Mouse (Mus musculus): ENCODE measurements around the gene Aip.

Aip gene

DNA sequence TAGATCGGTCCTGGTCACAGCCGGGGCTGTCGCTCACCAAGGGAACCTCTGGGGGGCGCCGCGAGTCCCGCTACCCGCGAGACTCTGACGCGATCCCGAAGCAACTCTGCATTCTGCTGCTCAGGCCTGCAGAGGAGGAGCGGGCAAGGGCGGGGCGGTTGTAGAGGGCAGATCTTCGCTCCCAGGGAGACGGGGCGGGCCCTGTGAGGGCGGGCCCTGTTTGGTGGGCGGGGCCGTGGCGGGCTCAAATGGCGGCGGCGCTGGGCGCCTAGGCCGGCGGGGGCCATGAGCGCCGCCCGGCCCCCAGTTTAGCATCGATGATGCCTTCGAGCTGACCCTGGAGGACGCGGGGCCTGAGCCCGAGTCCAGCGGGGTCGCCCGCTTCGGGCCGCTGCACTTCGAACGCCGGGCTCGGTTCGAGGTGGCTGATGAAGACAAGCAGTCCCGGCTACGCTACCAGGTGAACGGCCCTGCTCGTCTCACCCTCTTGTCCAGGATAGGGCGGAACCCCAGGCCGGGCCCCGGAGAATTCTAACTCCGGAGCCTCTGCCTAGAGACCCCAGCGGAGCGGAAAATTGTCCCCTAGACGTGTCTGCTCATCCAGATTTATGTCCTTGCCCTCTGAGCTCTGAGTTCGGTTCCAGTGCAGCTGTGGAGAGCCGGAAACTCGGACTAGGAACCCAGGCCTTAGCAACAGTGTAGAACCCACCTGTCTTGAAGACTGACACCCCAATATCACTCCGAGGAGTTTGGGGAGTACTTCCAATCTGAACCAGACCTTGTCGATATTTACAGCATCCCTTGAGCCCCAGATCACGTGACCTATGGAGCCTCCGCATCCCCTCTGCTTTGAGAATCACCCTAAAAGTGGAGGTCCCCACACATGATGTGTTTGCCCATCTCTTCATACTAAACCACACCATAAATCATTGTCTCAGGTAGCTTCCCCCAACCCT is at the start of gene Aip:
Aip (minus strand) TSS at position 118 of the 956 bp plus-strand sequence.
- DNase-seq (ENCODE audit: low read depth, low spot score), result peak; percentile 92

DNA sequence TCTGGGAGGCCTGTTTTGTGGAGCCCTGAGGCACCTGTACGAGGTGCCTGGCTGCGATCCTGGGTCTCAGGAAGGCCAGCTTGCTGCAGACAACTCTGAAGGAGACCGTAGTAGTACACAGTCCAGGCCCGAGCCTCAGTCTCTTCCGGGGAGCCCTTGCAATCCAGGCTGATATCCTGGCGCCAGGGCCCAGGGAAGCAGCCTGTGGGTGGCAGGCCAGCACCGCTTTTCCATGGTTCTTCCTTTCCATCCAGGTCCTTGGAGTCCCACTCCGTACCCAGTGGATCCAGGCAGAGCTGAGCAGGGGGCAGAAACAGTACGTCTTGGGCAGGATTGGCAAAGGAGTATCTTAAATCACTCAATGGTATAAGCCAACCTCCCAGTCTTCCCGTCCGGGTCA is 47.3 kb upstream of the Aip start:
- DNase-seq (ENCODE audit: low read depth, low spot score), result no peak

DNA sequence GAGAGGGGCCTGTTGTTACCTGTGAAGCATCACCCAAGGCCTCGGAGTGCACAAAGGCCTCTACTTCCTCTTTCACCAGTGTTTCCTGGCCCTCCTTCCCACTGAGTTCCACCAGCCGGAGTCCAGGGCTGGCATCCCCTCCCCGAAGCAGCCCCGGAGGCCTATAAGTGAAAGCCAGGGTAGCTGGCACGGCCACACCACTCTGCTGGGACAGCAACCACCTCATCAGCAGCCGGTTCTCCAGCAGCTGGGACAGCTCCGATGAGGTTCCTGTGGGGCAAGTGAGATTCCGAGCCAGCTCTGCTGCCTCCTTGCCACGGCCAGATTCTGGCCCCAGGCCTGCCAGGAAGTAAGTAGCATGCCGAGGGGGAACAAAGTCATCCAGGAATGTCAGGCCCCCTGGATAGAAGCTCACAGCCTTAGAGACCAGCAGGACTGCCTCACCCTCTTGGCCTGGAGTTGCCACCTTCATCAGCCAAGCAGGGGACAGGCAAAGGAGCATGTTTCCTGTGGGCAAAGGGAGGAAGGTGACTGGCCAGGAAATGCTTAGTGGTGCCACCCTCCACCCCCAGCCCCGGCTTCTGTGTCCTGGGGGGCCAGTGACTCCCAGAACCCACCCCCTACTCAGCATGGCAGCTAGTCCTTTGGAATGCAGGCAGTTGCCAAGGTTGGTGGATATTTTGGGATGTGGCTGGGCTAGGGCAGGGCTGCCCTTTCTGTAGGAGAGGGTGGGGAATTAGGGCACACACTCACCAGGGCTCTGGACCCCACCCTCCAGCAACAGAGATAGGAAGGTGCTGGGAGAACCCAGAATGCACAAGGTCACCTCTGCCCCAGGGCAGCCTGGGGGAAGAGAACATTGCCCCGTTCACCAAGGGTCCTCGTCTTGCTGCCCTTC is 46.0 kb upstream of the Aip start:
- no peak for DNase-seq (ENCODE audit: low read depth, low spot score)

DNA sequence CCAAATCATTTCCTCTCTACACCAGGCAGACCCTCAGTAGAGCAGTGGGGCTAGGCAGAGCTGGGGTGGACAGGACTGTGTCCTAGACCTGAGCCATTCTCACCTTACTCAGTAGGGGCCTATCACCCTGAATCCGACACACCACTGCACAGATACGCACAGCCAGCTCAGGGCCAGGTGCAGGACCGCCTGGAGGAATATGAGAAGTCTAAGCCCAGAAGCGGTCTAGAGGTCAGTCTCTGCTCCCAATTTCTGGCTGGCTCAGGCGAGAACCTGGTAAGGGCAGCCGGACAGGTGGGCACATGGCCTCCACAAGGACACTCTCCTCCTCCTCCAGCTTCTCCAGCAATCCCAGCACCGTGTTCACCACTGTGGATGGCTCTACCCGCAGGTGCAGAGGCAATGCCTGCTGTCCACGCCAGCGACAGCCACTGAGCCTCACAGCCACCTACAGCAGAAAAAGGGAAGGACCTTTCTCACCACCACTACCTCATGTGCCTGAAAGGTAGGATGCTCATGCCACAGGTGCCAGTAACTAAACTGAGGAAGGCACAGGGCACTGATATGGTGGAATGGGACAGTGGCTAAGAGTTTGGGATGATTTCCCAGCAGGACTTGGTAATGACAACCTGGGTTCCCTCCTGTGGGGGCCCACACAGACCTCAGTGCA is 45.2 kb upstream of the Aip start:
- no peak for DNase-seq (ENCODE audit: low read depth, low spot score)

DNA sequence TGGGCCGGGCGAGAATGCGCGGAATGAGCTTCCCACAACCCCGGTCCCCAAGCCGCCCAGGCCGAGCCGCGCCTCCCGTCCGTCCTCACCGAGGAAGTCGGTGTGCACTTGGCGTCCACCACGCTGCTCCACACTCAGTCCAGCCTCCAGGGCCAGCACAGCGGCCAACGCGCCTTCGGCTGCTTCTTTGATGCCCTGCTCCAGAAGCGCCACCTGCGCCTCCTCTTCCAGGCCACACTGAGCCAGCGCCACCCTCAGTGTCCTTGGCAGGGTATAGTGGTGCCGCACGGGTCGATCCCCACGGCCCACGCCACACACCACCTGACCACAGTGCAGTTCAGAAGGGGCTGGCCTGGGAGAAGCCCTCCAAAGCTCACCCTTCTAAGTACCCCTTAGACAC is 44.2 kb upstream of the Aip start:
- no peak for DNase-seq (ENCODE audit: low read depth, low spot score)

DNA sequence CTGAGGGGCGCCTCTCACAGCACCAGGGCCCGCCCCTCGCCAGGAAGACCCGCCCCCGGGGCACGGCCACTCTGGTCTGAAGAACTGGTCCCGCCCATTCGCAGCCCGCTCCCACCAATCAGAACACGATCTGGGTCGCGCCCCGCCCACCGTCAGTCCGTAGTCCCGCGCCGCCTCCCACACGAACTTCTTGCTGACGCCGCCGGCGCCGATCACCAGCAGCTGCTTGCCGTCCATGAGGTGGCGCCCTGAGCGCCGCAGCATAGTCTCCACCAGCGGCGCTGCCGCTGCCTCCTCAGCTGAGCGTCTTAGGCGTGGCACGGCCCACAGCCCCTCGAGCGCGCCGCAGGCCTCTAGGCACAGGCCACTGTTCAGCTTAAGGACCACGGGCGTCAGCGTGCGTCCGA is 43.7 kb upstream of the Aip start:
- DNase-seq (ENCODE audit: low read depth, low spot score), result peak; percentile 95

DNA sequence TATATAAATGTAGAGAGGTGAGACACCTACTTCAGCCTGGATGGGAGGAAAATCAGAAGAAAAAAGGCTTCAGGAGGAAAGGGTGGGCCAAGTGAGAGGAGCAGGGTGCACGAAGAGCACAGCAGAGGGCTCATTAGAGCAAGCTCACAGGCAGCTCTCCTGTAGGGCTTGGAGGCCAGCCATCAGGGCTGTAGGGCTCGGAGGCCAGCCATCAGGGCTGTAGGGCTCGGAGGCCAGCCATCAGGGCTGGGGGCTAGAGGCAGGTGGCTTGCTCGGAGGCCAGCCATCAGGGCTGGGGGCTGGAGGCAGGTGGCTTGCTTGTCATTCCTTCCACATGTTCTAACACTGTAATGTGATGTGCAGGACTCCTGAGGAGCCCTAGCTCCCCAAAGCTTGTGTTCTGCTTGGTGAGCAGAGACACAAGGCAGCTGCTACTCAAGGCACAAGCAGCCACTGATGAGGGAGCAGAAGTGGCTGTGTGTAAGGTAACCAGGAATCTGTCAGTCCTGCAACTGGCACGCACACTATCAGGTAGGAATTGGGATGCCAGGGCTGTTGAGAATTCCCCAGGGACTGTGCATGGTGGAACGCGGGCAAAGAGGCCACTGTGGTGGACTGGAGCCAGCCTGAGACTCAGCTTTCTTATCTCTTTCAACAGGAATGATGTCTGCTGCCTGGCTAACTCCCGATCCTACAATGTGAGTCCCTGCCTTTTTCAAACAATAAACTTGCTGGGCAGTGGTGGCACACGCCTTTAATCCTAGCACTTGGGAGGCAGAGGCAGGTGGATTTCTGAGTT is 41.2 kb upstream of the Aip start:
- DNase-seq (ENCODE audit: low read depth, low spot score), result no peak

DNA sequence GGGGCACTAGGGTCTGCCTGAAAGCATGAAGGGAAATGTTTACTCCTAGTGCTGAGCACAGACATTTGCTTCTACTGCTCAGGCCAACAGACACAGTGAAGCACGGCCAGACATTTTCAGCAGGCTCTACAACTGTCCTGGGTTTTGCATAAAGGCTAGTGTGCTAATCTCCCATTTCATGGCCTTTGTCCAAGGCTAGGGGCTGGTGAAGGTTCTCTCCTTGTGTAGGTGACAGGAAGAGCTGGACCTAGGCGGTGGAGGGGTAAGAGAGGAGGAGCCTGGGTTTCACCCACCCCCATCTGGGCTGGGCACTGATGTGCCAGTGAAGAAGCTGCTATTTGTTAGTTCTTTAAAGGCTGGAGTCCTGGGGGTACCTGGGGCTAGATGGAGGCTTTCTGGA is 39.1 kb upstream of the Aip start:
- DNase-seq (ENCODE audit: low read depth, low spot score), result no peak

DNA sequence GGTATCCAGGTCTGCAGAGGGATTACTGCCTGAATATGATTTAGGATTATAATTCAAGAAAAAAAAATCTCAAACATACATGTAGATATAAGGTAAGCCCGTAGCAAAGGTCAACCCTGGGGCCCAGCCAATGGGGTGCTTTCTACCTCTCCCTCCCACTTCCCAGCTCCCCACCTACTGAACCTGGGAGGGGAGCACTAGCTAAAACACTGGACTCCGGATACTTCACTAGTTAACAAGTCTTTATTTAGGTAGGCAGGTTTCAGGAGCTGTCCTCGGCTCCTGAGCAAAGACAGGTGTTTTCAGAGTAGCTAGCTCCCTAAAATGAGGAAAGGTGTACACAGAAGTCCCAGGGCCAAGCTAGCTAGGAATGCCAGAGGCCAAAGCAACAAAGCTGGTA is 38.4 kb upstream of the Aip start:
- no peak for DNase-seq (ENCODE audit: low read depth, low spot score)

DNA sequence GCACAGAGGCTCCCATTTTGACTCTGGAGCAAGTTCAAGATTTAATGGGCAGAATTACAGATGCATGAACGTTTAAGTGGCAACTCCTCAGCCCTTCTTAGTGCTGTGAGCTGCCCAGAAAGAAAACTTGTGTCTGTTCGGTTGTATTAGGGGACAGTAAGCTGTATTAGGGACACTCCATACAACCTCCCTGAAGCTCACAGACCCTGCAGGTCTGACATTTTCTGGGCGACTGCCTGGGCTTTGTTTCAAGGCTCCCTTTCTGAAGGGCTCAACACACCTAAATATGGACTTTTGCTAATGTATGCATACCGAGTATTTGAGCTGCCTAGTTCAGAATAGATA is 37.9 kb upstream of the Aip start:
- DNase-seq (ENCODE audit: low read depth, low spot score), result no peak

DNA sequence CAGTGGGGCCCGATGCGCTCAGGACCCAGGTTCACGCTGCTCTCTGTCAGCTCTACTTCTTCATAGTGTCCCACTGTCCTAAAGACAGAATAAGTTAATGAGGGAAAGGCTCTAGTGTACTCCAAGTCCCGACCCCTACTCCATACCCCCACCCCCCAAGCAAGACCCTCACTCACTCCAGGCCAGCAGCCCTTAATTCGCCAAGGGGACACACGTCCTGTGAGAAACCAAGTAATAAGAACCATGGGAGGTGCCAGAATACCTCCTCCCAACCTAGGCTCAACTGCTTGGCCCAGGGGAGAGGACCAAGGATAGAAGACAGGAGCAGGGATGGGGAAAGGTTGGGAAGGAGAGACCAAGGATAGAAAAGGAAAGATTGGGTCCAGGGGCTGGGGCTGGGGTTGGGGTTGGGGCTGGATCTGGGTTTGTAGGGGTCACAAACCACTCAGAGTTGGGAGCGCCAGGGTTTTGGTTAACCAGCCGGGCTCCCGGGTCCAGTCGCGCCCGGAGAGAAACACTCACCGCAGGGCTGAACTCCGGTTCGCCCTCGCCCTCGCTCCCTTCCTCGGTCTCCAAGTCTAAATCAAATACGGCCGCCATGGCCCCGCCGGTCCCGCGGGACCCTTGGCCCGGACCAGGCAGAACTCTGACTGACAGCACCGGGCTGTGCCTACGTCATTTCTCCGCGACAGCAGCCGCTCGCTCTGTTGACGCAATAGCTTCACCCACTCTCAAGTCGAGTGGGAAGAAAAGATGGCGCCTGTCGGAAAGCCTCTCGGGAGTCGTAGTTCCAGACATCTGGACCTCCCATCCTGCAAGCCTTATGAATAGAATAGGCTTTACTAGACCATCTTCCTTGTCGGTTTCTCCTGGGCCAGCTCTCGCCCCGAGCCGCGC is 37.2 kb upstream of the Aip start, which contains the start of gene Rps6kb2:
Rps6kb2 (minus strand) TSS at position 709 of the 897 bp plus-strand sequence.
- DNase-seq (ENCODE audit: low read depth, low spot score), result peak; percentile 88

DNA sequence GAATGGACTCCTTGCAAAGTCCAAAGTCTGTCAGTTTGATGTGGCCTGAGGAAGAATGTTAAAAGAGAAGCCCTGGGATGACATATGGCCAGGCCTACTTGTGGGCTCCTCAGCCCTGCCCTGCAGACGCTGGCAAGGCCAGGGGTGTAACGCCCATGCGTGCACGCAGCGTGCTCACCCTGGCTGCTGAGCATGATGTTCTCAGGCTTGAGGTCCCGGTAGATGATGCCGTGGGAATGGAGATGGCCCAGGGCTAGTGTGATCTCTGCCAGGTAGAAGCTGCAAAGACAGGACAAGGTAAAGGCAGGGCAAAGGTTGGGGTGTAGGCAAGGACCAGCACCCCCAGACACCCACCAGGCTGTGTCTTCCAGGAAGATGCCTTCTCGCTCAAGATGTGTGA is 33.4 kb upstream of the Aip start:
- no peak for DNase-seq (ENCODE audit: low read depth, low spot score)

DNA sequence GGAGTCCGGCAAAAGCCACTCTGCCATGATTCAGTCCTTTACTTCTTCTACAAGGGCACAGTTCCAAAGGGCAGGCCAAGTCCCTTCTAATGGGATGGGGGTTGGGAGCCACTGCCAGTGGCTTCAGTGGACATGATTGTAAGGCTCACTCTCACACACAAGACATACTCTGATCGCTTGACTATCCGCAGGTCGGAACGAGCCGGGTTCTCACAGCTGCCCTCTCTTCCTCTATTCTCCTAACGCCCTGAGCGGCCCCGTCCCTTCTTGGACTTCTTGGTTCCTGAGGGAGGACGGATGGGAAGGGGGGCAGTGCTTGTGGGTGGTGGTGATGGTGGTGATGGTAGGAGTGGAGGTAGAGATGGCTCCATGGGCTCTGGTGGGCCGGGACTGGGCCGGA is 31.1 kb upstream of the Aip start:
- DNase-seq (ENCODE audit: low read depth, low spot score), result no peak

DNA sequence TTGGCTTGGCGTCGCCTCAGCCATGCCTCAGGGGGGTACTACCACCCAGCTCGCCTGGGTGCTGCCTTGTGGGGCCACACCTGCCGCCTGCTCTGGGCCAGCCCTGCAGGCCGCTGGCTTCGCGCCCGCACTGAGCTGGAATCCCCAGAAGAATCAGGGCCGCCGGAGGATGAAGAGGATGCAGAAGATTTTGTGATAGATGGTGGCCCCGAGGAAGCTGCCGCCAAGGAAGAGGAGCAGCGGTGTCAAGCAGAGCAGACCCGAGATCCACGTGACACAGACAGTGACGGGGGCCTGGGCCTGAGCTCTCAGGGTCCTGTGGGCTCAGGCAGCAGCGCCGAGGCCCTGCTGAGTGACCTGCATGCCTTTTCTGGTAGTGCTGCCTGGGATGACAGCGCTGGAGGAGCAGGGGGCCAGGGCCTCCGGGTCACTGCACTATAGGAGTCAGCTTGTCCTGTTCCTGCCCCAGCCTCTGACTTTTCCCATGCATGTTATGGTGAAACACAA is 30.5 kb upstream of the Aip start:
- DNase-seq (ENCODE audit: low read depth, low spot score), result no peak

DNA sequence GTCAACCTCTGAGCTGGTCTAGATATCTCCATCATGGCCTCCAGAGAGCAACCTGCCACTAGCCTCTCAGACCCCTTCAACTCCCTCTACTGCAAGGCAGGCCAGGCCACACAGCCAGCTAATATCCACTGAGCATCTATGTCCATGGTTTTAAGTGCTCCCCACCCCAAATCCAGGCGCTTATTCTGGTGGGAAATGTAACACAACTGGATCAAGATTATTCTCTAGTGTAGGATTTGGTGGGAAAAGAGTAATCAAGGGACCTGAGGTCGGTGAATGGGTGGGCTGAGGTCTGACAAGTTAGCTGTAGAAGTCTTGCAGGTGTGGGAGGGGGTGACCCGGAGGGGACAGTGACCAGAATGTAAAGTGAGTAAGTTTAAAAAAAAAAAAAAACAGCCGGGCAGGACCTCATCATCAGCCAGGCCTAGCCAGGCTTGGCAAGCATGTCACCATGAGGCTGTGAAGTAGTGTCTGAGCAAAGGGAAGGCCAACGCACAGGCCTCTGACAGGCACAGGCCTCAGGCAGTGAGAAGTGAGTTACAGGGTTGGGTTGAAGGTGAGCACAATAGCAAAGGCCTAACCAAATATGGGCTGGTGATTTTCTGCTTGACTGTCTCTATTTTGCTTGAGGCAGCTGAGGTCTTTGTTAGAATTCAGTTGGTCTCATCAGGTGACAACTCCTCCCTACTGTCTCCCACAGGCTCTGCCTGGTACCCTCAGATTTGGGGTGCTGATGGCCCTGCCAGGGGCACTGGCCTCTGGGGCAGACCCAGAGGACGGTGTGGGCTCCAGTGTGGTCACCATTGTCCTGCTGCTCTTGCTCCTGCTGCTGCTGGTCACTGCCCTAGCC is 29.8 kb upstream of the Aip start:
- DNase-seq (ENCODE audit: low read depth, low spot score), result no peak

DNA sequence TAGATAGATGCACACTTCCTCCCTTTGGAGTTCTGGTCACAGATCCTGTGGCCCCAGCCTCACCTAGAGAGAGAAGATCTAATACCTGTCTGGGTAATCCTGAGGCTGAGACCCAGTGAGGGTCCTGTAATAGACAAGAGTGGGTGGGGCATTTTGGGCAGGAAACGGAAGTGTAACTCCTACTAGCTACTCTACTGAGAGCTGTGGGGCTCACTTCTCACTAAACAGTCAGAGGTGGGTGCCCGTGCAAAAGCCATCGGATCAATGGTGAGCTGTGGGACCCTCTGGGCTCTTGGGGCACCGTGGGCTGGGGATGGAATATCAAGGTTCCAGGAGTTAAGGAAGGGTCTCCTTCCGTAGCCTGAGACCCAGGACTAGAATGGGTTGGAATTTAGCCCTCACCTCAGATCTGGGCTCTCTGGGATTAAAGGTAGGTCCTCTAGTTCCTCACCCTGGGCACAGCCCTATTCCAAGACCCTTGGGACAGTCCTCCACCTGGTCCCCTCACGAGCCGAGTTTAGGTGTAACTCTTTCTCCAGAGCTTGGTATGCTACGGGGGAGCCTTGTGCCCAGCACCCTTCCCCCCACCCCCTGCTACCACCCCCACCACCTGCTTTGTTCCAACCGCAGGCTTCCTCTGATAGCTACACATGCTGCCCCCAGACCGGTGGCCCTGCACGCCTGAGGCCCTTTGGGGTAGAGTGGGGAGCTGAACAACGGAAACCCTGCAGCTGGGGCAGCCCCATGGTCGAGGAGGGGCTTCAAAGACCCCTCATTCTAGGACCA is 29.0 kb upstream of the Aip start:
- no peak for DNase-seq (ENCODE audit: low read depth, low spot score)

DNA sequence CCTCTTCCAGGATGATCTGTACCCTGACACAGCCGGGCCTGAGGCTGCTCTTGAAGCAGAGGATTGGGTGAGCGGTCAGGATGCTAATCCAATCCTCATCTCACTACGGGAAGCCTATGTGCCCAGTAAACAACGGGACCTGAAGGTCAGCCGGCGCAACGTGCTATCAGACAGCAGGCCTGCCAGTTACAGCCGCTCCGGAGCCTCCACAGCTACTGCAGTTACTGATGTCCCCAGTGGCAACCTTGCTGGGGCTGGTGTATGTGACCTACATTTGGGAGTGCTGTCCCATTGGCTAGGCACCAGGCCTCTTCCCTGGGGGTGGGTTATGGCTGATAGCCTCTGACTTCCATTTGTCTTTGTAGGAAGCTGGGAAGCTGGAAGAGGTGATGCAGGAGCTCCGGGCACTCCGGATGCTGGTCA is 27.6 kb upstream of the Aip start, which contains the start of gene Ptprcap:
Ptprcap (plus strand) TSS at position 373 of the 423 bp plus-strand sequence.
- peak; percentile 61 for DNase-seq (ENCODE audit: low read depth, low spot score)

Measured in retina, adult 2 months (tissue).